Mouse (Mus musculus): ENCODE measurements at regions not wholly inside any gene's neighbourhood (a gene's known extent, or its start where the extent isn't known, plus 50 kb on each side); places are given as distances from the start of the nearest gene placed in this dataset.

DNA sequence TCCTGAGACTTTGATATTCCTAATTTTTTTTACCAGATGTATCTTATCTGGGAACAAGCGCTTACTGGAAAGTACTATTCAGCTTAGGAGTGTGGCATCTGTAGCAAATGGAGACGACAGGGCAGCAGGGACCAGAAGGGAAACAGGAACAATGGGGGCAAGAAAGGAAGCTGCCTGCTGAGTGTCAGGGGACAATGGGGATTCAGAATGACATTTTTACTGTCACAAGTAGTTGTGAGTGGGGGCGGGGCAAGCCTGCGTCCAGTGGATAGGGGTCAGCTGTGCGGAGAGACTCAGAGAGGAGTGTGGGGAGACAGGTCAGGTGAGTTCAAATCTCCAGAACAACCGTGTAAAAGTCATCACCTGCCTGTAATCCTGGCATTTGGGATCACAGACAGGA is 52.3 kb upstream of the Tbl1xr1 start:
- CTCF ChIA-PET = no interaction called here
- POLR2A ChIA-PET = interaction anchor here in 3 of 4 experiments (0.5 to 4.2 kb wide), 19 partner anchors 8 to 171 kb away, joined by 3 to 40 read pairs (median 6); partner anchors contain the start of gene Tbl1xr1 (in 2 of the 3)

DNA sequence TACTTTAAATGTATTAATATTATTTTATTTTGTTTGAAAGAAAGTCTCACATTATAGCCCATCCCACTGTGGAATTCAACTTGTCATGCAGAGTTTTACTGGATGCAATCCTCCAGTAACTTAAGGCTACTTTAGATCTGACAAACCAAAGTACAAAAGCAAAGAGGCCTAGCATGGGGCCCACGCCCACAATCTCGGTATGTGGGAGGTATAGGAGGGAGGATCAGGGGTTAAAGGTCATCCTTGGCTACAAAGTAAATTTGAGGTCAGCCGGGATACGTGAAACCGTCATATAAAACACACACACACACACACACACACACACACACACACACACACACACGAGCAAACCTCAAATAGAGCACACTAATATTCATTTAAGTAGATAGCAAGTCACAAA is 51.3 kb upstream of the Tbl1xr1 start:
- ChIA-PET CTCF (interaction anchor here in 2 of 4 experiments (0.6 to 0.7 kb wide), 2 partner anchors 66 to 277 kb away, joined by 3 read pairs; no protein-coding TSS in a partner anchor), POLR2A (interaction anchor here (0.6 to 4.2 kb wide), 21 partner anchors 9 to 1565 kb away, joined by 3 to 40 read pairs (median 5); partner anchors contain the start of gene Tbl1xr1 (in 1 of the 4))

DNA sequence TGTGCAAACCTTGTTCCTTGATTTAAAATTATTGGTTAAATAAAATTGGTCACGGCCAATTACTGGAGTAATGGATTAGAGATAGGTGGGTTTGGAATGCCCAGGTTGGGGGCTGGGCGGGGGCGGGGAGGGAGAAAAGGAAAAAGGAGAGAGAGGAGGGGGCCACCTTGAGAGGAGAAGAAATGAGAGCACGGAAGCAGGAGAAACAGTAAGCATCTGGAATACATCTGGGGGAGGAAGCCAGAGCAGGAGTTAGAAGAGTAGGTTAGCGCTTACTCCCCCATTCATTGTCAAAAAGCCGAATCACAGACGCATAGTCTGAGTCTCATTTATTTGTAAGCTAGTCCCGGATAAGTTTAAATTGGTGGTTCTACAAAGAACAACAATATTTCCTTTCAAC is 50.8 kb upstream of the Tbl1xr1 start:
- POLR2A ChIA-PET = interaction anchor here (0.6 to 4.2 kb wide), 18 partner anchors 9 to 1565 kb away, joined by 3 to 40 read pairs (median 4); partner anchors contain the start of gene Tbl1xr1 (in 1 of the 4)

More for the DNA sequence above, 50.8 kb upstream of the Tbl1xr1 start:
- CTCF ChIA-PET = interaction anchor here in 2 of 4 experiments (0.6 to 0.7 kb wide), 2 partner anchors 65 to 278 kb away, joined by 3 read pairs; no protein-coding TSS in a partner anchor
